Mouse (Mus musculus): ENCODE measurements around the gene Cel. TPM values are rescaled to one million over a fixed set of nuclear protein-coding genes. Genes with fewer than 3 reads are reported as not detected.

Cel gene
- polyA plus RNA-seq, 1 experiment from 2014 or later: not detected

DNA sequence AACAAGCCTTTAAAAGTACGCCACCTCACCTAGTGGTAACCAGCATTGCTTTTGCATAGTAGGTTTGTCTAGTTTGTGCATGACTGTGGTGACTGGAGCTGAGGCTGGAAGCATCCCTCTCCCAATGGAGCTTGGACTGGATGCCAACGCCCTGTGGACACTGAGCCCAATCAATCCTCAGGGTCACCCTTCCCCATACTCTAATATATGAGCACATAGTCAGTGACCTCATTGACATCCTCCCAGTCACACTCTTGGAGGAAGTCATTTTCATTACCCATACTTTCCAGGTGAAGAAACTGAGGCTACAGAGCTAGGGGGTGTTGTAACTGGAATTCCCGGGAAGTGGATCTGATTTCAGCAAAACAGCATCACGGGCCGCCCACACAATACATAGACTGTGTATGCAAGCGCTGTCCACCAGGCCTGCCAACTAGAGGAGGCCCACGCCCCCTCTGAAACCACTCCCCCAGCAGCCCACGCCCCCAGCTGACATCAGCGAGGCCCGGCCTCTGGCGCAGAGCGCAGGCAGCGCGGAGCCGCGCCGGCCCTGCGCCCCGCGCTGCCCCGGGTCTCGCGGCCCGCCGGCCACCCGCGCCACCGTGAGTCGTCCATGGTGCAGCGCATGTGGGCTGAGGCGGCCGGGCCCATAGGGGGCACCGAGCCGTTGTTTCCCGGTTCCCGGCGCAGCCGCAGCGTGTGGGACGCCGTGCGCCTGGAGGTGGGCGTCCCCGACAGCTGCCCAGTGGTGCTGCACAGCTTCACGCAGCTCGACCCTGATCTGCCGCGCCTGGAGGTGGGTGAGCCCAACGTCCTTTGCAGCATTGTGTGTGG lies 30.0 kb downstream of the Cel start:
- Histone ChIP-seq H3K4me1 (ENCODE audit: insufficient read depth, low read depth, low read length) (peaks cover 4% of the 10 kb centered on the region; the same call in 1 of the 2 replicates), H3K27ac (ENCODE audit: low read length) (peak overlapping the region; percentile 69), H3K9me3 (ENCODE audit: low read length) (no peaks in the 10 kb centered on the region), H3K4me2 (replicated peaks; ENCODE audit: low read depth, low read length) (peak overlapping the region; percentile 80), H3K36me3 (ENCODE audit: insufficient read depth, low read length) (no peaks in the 10 kb centered on the region), H3K4me3 (ENCODE audit: low read depth, low read length) (peak overlapping the region; percentile 47), H3K9ac (replicated peaks; ENCODE audit: low read depth) (peak overlapping the region; percentile 51), H3K27me3 (replicated peaks; ENCODE audit: insufficient read depth, low read length) (no peaks in the 10 kb centered on the region)
- TF ChIP-seq EP300 (IDR thresholded peaks at IDR 0.05) (no peak), CTCF (IDR thresholded peaks at IDR 0.05) (peak; percentile 39)
- DNase-seq (ENCODE audit: low spot score) (peak; percentile 95), ATAC-seq (peak; percentile 96)
- 4% methylated on average over 38 of the region's 49 CpGs for WGBS

GRCm38 (mm10) chr2:28530311-28530710 lies 32.9 kb downstream of the Cel start:
- no peak overlapping the region for H3K4me3 ChIP-seq (ENCODE audit: low read depth, low read length)
- ATAC-seq: no peak
- H3K27ac ChIP-seq (ENCODE audit: low read length): no peak overlapping the region
- H3K9me3 ChIP-seq (ENCODE audit: low read length): no peaks in the 10 kb centered on the region
- H3K27me3 ChIP-seq (replicated peaks; ENCODE audit: insufficient read depth, low read length): no peaks in the 10 kb centered on the region
- no peak overlapping the region for H3K9ac ChIP-seq (replicated peaks; ENCODE audit: low read depth)
- DNase-seq (ENCODE audit: low spot score): no peak
- WGBS: 73% methylated on average over 7 of the region's 7 CpGs
- TF ChIP-seq CTCF (IDR thresholded peaks at IDR 0.05) (no peak), EP300 (IDR thresholded peaks at IDR 0.05) (no peak)
- H3K36me3 ChIP-seq (ENCODE audit: insufficient read depth, low read length): no peaks in the 10 kb centered on the region
- H3K4me2 ChIP-seq (replicated peaks; ENCODE audit: low read depth, low read length): no peak overlapping the region
- H3K4me1 ChIP-seq (ENCODE audit: insufficient read depth, low read depth, low read length): peaks cover 19% of the 10 kb centered on the region

GRCm38 (mm10) chr2:28529856-28530255 lies 33.3 kb downstream of the Cel start:
- H3K9ac ChIP-seq (replicated peaks; ENCODE audit: low read depth): no peak overlapping the region
- H3K4me2 ChIP-seq (replicated peaks; ENCODE audit: low read depth, low read length): no peak overlapping the region
- peaks cover 24% of the 10 kb centered on the region for H3K4me1 ChIP-seq (ENCODE audit: insufficient read depth, low read depth, low read length)
- DNase-seq (ENCODE audit: low spot score) (no peak), ATAC-seq (no peak)
- TF ChIP-seq EP300 (IDR thresholded peaks at IDR 0.05) (no peak), CTCF (IDR thresholded peaks at IDR 0.05) (no peak)
- H3K4me3 ChIP-seq (ENCODE audit: low read depth, low read length): no peak overlapping the region
- H3K27me3 ChIP-seq (replicated peaks; ENCODE audit: insufficient read depth, low read length): no peaks in the 10 kb centered on the region
- H3K27ac ChIP-seq (ENCODE audit: low read length): no peak overlapping the region
- H3K36me3 ChIP-seq (ENCODE audit: insufficient read depth, low read length): no peaks in the 10 kb centered on the region
- no peaks in the 10 kb centered on the region for H3K9me3 ChIP-seq (ENCODE audit: low read length)
- 69% methylated on average over 4 of the region's 4 CpGs for WGBS

DNA sequence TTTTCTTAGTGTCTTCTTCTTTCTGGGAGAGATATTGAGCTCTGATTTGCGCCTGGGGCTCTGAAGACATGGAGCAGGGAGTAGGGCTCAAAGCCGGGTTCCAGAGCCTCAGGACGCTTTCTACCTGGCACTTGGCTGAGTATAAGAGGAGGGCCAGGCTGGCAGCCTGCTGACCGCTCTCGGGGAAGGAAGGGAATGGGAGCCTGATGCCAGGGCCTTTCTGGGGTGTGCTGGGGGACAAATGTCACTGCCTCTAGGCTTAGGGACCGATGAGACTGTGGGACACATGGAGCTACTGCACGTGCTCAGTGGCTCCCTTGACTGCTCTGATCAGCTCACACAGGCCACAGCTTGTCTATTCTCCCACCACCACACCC lies 34.9 kb downstream of the Cel start:
- ATAC-seq: no peak
- TF ChIP-seq CTCF (IDR thresholded peaks at IDR 0.05) (no peak), EP300 (IDR thresholded peaks at IDR 0.05) (no peak)
- no peak overlapping the region for H3K27ac ChIP-seq (ENCODE audit: low read length)
- H3K4me1 ChIP-seq (ENCODE audit: insufficient read depth, low read depth, low read length): peaks cover 34% of the 10 kb centered on the region
- no peaks in the 10 kb centered on the region for H3K27me3 ChIP-seq (replicated peaks; ENCODE audit: insufficient read depth, low read length)
- 90% methylated on average over 7 of the region's 7 CpGs for WGBS
- no peak overlapping the region for H3K9ac ChIP-seq (replicated peaks; ENCODE audit: low read depth)
- H3K9me3 ChIP-seq (ENCODE audit: low read length): no peaks in the 10 kb centered on the region
- H3K4me3 ChIP-seq (ENCODE audit: low read depth, low read length): no peak overlapping the region
- H3K4me2 ChIP-seq (replicated peaks; ENCODE audit: low read depth, low read length): no peak overlapping the region
- H3K36me3 ChIP-seq (ENCODE audit: insufficient read depth, low read length): no peaks in the 10 kb centered on the region
- DNase-seq (ENCODE audit: low spot score): no peak

DNA sequence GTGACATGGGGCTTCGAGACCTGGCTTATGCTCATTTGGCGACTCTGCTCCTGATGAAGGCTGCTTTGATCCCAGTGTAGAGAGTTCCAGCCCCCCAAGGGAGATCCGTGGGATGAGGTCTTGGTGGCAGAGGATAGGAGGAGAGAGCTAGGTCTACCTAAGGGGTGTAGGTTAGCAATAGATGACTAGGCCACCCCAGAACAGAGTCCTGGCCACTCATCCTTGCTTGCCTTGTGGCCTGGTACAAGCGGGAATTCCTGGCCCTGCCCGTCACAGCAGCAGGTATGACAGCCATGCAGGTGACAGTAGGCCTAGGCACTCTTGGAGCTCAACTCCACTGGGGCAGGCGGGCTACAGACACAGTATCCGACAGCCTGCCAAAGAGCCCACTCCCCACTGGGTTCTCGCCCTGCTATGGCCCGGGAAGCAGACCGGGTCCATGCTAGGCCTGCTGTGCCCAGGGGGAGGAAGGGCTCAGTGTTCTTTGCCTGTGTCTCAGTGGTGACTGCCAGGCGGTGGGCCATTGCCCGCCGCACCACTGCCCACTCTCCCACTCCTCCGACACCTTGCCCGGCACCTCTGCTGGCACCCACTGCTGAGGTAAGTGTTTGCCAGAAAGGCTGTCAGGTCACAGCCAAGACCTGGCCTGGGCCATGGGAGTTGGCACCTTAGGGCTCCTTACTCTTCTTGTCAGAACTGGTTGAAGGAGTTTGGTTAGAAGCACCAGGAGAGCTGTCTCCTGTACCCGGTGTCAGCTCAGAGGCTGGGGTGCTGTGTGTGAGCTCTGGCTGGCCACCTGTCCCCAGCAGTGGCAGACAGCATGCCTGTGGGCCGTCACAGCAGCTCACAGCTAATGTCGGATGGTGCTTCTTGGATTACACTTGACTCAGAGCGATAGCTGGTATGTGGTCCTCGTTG lies 35.5 kb downstream of the Cel start:
- TF ChIP-seq EP300 (IDR thresholded peaks at IDR 0.05) (no peak), CTCF (IDR thresholded peaks at IDR 0.05) (no peak)
- no peaks in the 10 kb centered on the region for H3K36me3 ChIP-seq (ENCODE audit: insufficient read depth, low read length)
- WGBS: 89% methylated on average over 20 of the region's 20 CpGs
- H3K4me2 ChIP-seq (replicated peaks; ENCODE audit: low read depth, low read length): no peak overlapping the region
- H3K27ac ChIP-seq (ENCODE audit: low read length): no peak overlapping the region
- no peaks in the 10 kb centered on the region for H3K27me3 ChIP-seq (replicated peaks; ENCODE audit: insufficient read depth, low read length)
- no peak for DNase-seq (ENCODE audit: low spot score)
- no peak overlapping the region for H3K4me3 ChIP-seq (ENCODE audit: low read depth, low read length)
- no peak overlapping the region for H3K9ac ChIP-seq (replicated peaks; ENCODE audit: low read depth)
- no peak for ATAC-seq
- H3K9me3 ChIP-seq (ENCODE audit: low read length): no peaks in the 10 kb centered on the region
- peaks cover 31% of the 10 kb centered on the region for H3K4me1 ChIP-seq (ENCODE audit: insufficient read depth, low read depth, low read length)
